Mouse (Mus musculus): Measurements from ENCODE around the gene Nectin3. TPM values are rescaled to one million over a fixed set of nuclear protein-coding genes. Genes with fewer than 3 reads are reported as not detected.

Gene Nectin3
- total and polyA plus RNA-seq, 3 experiments: 2.0 to 8.0 (median 6.8) TPM

- H3K4me1 ChIP-seq (ENCODE audit: control insufficient read depth, insufficient read depth, low read length): no peaks in the 10 kb centered on the region
- no peak for DNase-seq
- WGBS: 93% methylated on average over 3 of the region's 3 CpGs
- no peaks in the 10 kb centered on the region for H3K79me2 ChIP-seq (replicated peaks; ENCODE audit: control insufficient read depth, insufficient read depth, low read length)
- intact Hi-C loops (cut with DNase I): no loop called here
- H3K27ac ChIP-seq: no peak overlapping the region
- no peaks in the 10 kb centered on the region for H3K27me3 ChIP-seq (ENCODE audit: control insufficient read depth, insufficient read depth, low read length)
- H3K36me3 ChIP-seq (ENCODE audit: control insufficient read depth, insufficient read depth, low read length): no peaks in the 10 kb centered on the region; the same call in 1 of the 2 replicates
- no peak for TF ChIP-seq EP300 (IDR thresholded peaks at IDR 0.05; ENCODE audit: insufficient read depth, low read depth, low read length)
- no peak for TF ChIP-seq POLR2A (IDR thresholded peaks at IDR 0.05; ENCODE audit: insufficient read depth, low read depth, low read length)
- no peak for TF ChIP-seq CTCF (IDR thresholded peaks at IDR 0.05)
- H3K4me3 ChIP-seq: no peak overlapping the region
- H3K9ac ChIP-seq (ENCODE audit: low read depth, low read length): no peak overlapping the region
These were observed 46.9 kb downstream of the Nectin3 start for GRCm38 (mm10) chr16:46451421-46451820.

- Histone ChIP-seq H3K36me3 (ENCODE audit: control insufficient read depth, insufficient read depth, low read length) (no peaks in the 10 kb centered on the region), H3K79me2 (replicated peaks; ENCODE audit: control insufficient read depth, insufficient read depth, low read length) (no peaks in the 10 kb centered on the region), H3K4me1 (ENCODE audit: control insufficient read depth, insufficient read depth, low read length) (no peaks in the 10 kb centered on the region), H3K9ac (ENCODE audit: low read depth, low read length) (no peak overlapping the region), H3K4me3 (no peak overlapping the region), H3K27me3 (ENCODE audit: control insufficient read depth, insufficient read depth, low read length) (no peaks in the 10 kb centered on the region), H3K27ac (no peak overlapping the region)
- intact Hi-C loops (cut with DNase I): no loop called here
- DNase-seq: no peak
- TF ChIP-seq CTCF (IDR thresholded peaks at IDR 0.05) (no peak), POLR2A (IDR thresholded peaks at IDR 0.05; ENCODE audit: insufficient read depth, low read depth, low read length) (no peak), EP300 (IDR thresholded peaks at IDR 0.05; ENCODE audit: insufficient read depth, low read depth, low read length) (no peak)
- 97% methylated on average over 6 of the region's 6 CpGs for WGBS
These were observed 49.3 kb downstream of the Nectin3 start for GRCm38 (mm10) chr16:46449013-46449412.

DNA sequence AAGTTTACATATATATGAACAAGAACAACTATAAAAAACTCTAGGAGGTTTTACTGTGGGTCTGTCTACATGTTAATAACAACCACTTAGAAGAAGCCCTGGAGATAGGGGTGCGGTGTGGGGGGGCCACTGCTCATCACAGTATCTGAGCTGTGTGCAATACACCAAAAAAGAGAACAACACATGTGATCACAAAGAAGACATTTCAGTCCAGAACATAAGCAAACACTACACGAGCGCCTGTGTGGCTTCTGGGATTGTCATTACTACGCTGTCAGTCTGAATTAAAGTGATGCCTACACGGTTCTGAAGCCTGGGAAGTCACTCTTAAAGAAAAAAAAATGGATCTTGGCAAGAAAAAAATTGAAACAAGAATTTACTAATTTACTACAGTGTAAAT, 67.0 kb downstream of the Nectin3 start:
- DNase-seq: no peak
- H3K36me3 ChIP-seq (ENCODE audit: control insufficient read depth, insufficient read depth, low read length): no peaks in the 10 kb centered on the region
- TF ChIP-seq EP300 (IDR thresholded peaks at IDR 0.05; ENCODE audit: insufficient read depth, low read depth, low read length) (no peak), CTCF (IDR thresholded peaks at IDR 0.05) (no peak), POLR2A (IDR thresholded peaks at IDR 0.05; ENCODE audit: insufficient read depth, low read depth, low read length) (no peak)
- WGBS: 91% methylated on average over 5 of the region's 5 CpGs
- intact Hi-C loops (cut with DNase I): no loop called here
- no peak overlapping the region for H3K27ac ChIP-seq
- no peaks in the 10 kb centered on the region for H3K27me3 ChIP-seq (ENCODE audit: control insufficient read depth, insufficient read depth, low read length)
- no peaks in the 10 kb centered on the region for H3K4me1 ChIP-seq (ENCODE audit: control insufficient read depth, insufficient read depth, low read length)
- H3K79me2 ChIP-seq (replicated peaks; ENCODE audit: control insufficient read depth, insufficient read depth, low read length): no peaks in the 10 kb centered on the region
- no peak overlapping the region for H3K9ac ChIP-seq (ENCODE audit: low read depth, low read length)
- no peak overlapping the region for H3K4me3 ChIP-seq

GRCm38 (mm10) chr16:46416177-46416576, 82.1 kb downstream of the Nectin3 start:
- 91% methylated on average over 3 of the region's 3 CpGs for WGBS
- no peak overlapping the region for H3K4me3 ChIP-seq
- DNase-seq: no peak
- H3K36me3 ChIP-seq (ENCODE audit: control insufficient read depth, insufficient read depth, low read length): no peaks in the 10 kb centered on the region
- no peaks in the 10 kb centered on the region for H3K79me2 ChIP-seq (replicated peaks; ENCODE audit: control insufficient read depth, insufficient read depth, low read length)
- H3K4me1 ChIP-seq (ENCODE audit: control insufficient read depth, insufficient read depth, low read length): no peaks in the 10 kb centered on the region
- no peaks in the 10 kb centered on the region for H3K27me3 ChIP-seq (ENCODE audit: control insufficient read depth, insufficient read depth, low read length)
- TF ChIP-seq EP300 (IDR thresholded peaks at IDR 0.05; ENCODE audit: insufficient read depth, low read depth, low read length) (no peak), POLR2A (IDR thresholded peaks at IDR 0.05; ENCODE audit: insufficient read depth, low read depth, low read length) (no peak), CTCF (IDR thresholded peaks at IDR 0.05) (no peak)
- intact Hi-C loops (cut with DNase I): no loop called here
- H3K27ac ChIP-seq: no peak overlapping the region
- H3K9ac ChIP-seq (ENCODE audit: low read depth, low read length): no peak overlapping the region

- no peak for TF ChIP-seq CTCF (IDR thresholded peaks at IDR 0.05)
- no peak for TF ChIP-seq POLR2A (IDR thresholded peaks at IDR 0.05; ENCODE audit: insufficient read depth, low read depth, low read length)
- TF ChIP-seq EP300 (IDR thresholded peaks at IDR 0.05; ENCODE audit: insufficient read depth, low read depth, low read length): no peak
- no peaks in the 10 kb centered on the region for H3K79me2 ChIP-seq (replicated peaks; ENCODE audit: control insufficient read depth, insufficient read depth, low read length)
- 81% methylated on average over 3 of the region's 3 CpGs for WGBS
- H3K27ac ChIP-seq: no peak overlapping the region
- intact Hi-C loops (cut with DNase I): no loop called here
- H3K36me3 ChIP-seq (ENCODE audit: control insufficient read depth, insufficient read depth, low read length): no peaks in the 10 kb centered on the region
- H3K9ac ChIP-seq (ENCODE audit: low read depth, low read length): no peak overlapping the region
- DNase-seq: no peak
- H3K4me1 ChIP-seq (ENCODE audit: control insufficient read depth, insufficient read depth, low read length): no peaks in the 10 kb centered on the region
- H3K4me3 ChIP-seq: no peak overlapping the region
- no peaks in the 10 kb centered on the region for H3K27me3 ChIP-seq (ENCODE audit: control insufficient read depth, insufficient read depth, low read length)
These were observed 87.6 kb downstream of the Nectin3 start for GRCm38 (mm10) chr16:46410739-46411057.

- Histone ChIP-seq H3K4me1 (ENCODE audit: control insufficient read depth, insufficient read depth, low read length) (no peaks in the 10 kb centered on the region), H3K27ac (no peak overlapping the region), H3K79me2 (replicated peaks; ENCODE audit: control insufficient read depth, insufficient read depth, low read length) (no peaks in the 10 kb centered on the region), H3K4me3 (no peak overlapping the region), H3K9ac (ENCODE audit: low read depth, low read length) (no peak overlapping the region), H3K27me3 (ENCODE audit: control insufficient read depth, insufficient read depth, low read length) (no peaks in the 10 kb centered on the region), H3K36me3 (ENCODE audit: control insufficient read depth, insufficient read depth, low read length) (no peaks in the 10 kb centered on the region)
- TF ChIP-seq CTCF (IDR thresholded peaks at IDR 0.05) (no peak), POLR2A (IDR thresholded peaks at IDR 0.05; ENCODE audit: insufficient read depth, low read depth, low read length) (no peak), EP300 (IDR thresholded peaks at IDR 0.05; ENCODE audit: insufficient read depth, low read depth, low read length) (no peak)
- intact Hi-C loops (cut with DNase I): no loop called here
- WGBS: 74% methylated on average over 6 of the region's 6 CpGs
- DNase-seq: no peak
These were observed 88.1 kb downstream of the Nectin3 start for GRCm38 (mm10) chr16:46410053-46410738.
